Mouse (Mus musculus): Measurements from ENCODE around the gene Lce1d.

Lce1d gene

DNA sequence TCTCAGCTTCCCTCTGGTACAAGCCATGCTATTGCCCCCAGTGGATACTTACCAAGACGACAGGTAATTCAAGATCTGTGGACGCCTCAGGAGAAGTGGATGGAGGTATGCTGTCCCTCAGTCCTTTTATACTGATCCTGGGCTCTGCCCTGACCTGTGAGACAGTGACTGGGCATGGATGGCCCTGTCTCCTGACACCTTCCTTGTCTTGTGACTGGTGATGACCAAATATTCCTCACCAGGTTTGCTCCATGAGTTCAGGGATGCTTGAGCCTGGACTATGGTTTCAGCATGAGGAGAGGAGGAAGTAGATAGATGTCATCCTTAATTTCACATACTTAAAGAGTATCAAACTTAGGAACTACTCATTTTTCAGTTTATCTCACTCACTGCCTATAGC lies at the start of gene Lce1d:
Gene Lce1d (minus strand): TSS at position 101 of the 400 bp plus-strand sequence.
- DNase-seq (ENCODE audit: low spot score in 2 of 2), result no peak

DNA sequence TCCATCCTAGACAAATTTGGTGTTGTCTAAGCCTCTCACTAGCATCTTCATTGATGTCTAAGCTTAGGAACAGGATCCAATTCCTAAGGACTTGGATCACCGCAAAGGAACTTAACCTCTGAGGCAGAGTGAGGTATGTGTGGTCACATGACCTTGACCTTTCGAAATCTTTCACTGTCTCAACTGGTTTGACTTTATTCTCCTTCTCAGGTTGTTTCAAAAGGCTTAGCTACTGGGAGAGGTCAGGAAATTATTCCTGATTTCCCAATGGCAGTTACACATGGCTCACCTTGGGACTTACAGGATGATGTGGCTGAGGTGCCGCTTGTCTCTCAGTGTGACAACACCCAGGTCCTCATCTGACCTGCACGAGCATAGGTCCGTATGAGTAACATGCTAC lies 35.6 kb upstream of the Lce1d start:
- no peak for DNase-seq (ENCODE audit: low spot score in 2 of 2)

DNA sequence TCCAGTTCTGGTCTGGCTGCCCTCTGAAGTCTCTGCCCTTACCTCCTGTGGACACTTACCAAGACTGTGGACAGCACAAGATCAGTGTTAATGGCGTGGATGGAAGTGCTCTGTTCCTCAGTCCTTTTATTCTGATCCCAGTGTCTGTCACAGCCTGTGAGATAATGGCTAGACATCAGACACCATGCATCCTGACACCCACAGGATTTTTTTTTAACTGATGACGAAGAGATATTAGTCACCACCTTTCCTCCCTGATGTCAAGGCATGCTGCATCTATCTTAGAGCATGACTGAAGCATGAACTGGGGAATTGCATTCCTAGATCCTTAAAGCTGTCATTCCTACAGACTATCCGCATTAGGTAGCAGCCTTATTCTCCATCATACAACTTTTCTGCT lies 33.2 kb upstream of the Lce1d start, which contains the start of gene Lce1f:
Gene Lce1f (minus strand): TSS at position 101 of the 400 bp plus-strand sequence.
- no peak for DNase-seq (ENCODE audit: low spot score in 2 of 2)

DNA sequence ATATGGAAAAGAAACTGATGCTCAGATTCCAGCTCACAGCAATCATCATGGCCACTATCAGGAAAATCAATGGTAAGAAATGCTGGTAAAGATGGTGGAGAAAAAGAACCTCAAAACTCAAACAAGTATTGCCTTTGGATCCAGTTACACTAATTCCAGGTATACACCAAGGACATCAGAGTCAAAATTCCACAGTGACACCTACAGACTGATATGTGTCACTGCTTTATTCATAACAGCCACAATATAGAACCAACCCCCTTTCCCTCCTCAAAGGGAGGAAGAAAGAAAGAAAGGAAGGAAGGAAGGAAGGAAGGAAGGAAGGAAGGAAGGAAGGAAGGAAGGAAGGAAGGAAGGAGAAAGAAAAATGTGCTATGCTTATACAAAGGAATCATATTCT lies 28.1 kb upstream of the Lce1d start:
- no peak for DNase-seq (ENCODE audit: low spot score in 2 of 2)

DNA sequence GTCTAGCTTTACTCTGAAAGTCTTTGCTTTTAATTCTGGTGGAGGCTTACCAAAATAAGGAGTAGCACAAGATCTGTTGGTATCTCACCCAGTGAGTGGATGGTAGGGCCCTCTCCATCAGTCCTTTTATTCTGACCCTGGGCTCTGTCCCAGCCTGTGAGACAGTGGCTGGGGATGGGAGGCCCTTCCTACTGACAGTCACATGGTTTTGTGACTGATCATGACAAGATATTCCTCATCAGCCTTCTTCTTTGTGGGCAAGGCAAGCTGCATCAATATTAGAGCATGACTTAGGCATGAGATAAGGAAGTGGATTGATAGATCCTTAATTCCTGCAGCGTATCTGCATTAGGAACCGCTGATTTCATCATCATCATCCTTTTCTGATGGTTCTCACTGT lies 22.0 kb upstream of the Lce1d start, which contains the start of gene Lce1e:
Gene Lce1e (minus strand): TSS at position 101 of the 400 bp plus-strand sequence.
- no peak for DNase-seq (ENCODE audit: low spot score in 2 of 2)

GRCm38 (mm10) chr3:92694613-92695012 lies 7.6 kb upstream of the Lce1d start:
- no peak for DNase-seq (ENCODE audit: low spot score in 2 of 2)

GRCm38 (mm10) chr3:92691688-92692087 lies 4.7 kb upstream of the Lce1d start:
- no peak for DNase-seq (ENCODE audit: low spot score in 2 of 2)

- DNase-seq (ENCODE audit: low spot score in 2 of 2), result peak in 1 of 2 experiments; percentile 12
These were observed 2.1 kb upstream of the Lce1d start for GRCm38 (mm10) chr3:92689154-92689553.

GRCm38 (mm10) chr3:92678947-92679346 lies 8.1 kb downstream of the Lce1d start, which contains the start of gene Lce1c:
Gene Lce1c, plus strand, starts transcription at chr3:92679247.
- DNase-seq (ENCODE audit: low spot score in 2 of 2), result no peak

DNA sequence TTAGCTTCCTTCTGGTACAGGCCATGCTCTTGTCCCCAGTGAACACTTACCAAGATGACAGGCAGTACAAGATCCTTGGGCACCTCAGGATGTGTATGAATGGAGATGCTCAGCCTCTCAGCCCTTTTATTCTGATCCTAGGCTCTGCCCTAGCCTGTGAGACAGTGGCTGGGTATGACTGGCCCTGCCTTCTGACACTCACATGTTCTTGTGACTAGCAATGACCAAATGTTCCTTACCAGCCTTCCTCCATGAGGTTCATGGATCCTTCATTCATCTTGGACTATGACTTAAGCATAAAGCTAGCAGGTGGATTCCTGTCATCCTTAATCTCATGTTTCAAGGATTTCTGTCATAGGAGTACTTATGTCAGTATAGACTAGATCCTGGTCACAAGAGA lies 16.8 kb downstream of the Lce1d start, which contains the start of gene Lce1a2:
Gene Lce1a2 (minus strand): TSS at position 101 of the 400 bp plus-strand sequence.
- no peak for DNase-seq (ENCODE audit: low spot score in 2 of 2)

- no peak for DNase-seq (ENCODE audit: low spot score in 2 of 2)
These were observed 30.2 kb downstream of the Lce1d start, which contains the start of gene Lce1b for GRCm38 (mm10) chr3:92656826-92657225. Gene Lce1b, minus strand, starts transcription at chr3:92656926.

DNA sequence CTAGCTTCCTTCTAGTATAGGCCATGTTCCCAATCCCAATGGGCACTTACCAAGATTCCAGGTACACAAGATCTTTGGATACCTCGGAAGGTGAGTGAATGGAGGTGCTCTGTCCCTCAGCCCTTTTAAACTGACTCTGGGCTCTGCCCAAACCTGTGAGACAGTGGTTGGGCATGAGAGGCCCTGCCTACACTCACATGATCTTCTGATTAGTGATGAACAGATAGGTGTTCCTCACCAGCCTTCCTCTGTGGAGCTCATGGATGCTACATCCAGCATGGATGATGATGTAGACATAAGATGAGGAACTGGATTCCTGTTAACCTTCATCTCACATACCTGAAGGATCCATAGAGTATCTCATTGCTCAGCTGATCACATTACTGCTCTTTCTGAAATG lies 38.8 kb downstream of the Lce1d start, which contains the start of gene Lce1a1:
Gene Lce1a1 (minus strand): TSS at position 101 of the 400 bp plus-strand sequence.
- DNase-seq (ENCODE audit: low spot score in 2 of 2), result no peak

- no peak for DNase-seq (ENCODE audit: low spot score in 2 of 2)
These were observed 47.2 kb downstream of the Lce1d start for GRCm38 (mm10) chr3:92639854-92640253.

- DNase-seq (ENCODE audit: low spot score in 2 of 2), result no peak
These were observed 48.4 kb downstream of the Lce1d start for GRCm38 (mm10) chr3:92638653-92638991.

GRCm38 (mm10) chr3:92637745-92638652 lies 49.0 kb downstream of the Lce1d start:
- no peak for DNase-seq (ENCODE audit: low spot score in 2 of 2)

Measured in thymus, postnatal 10 days (tissue).